Mouse (Mus musculus) liver, embryonic 13.5 days (tissue): ENCODE results near the gene Mgat4a. TPM values are rescaled to one million over a fixed set of nuclear protein-coding genes. Genes with fewer than 3 reads are reported as not detected.
A peak's percentile ranks its signal among the peaks of the same experiment; 100 is the strongest.

Experiments
- ATAC-seq: fragments of 200-750 bp; cut with Nextera tagmentation; 2 replicates; pipeline ENCODE4 v1.8.0; 2017; ENCODE audit warnings: low read depth, mild to moderate bottlenecking, moderate number of reproducible peaks, moderate library complexity
- DNase-seq: peaks from one replicate; pipeline ENCODE4 v3.0.0; 2022
- H3K27ac ChIP-seq: fragments of 300-500 bp; sonication (generic); 2 replicates; pipeline ENCODE4 v1.5.1; 2015; ENCODE audit warnings: moderate library complexity, mild to moderate bottlenecking, inconsistent platforms
- H3K27me3 ChIP-seq: fragments of 300-500 bp; sonication (generic); 2 replicates; pipeline ENCODE4 v1.6.1; 2015; ENCODE audit warnings: mild to moderate bottlenecking, inconsistent platforms
- H3K36me3 ChIP-seq: fragments of 300-500 bp; sonication (generic); 2 replicates; pipeline ENCODE4 v1.6.1; 2015; ENCODE audit warnings: mild to moderate bottlenecking, inconsistent platforms
- H3K4me1 ChIP-seq: fragments of 300-500 bp; sonication (generic); replicated peaks from 2 replicates; pipeline ENCODE4 v1.6.1; 2015; ENCODE audit warnings: inconsistent platforms
- H3K4me2 ChIP-seq: fragments of 300-500 bp; sonication (generic); 2 replicates; pipeline ENCODE4 v1.6.1; 2015; ENCODE audit warnings: inconsistent platforms, mild to moderate bottlenecking, moderate library complexity
- H3K4me3 ChIP-seq: fragments of 300-500 bp; sonication (generic); replicated peaks from 2 replicates; pipeline ENCODE4 v1.5.1; 2015; ENCODE audit warnings: mild to moderate bottlenecking, inconsistent platforms
- H3K9ac ChIP-seq: fragments of 300-500 bp; sonication (generic); 2 replicates; pipeline ENCODE4 v1.6.1; 2015; ENCODE audit warnings: mild to moderate bottlenecking, inconsistent platforms
- H3K9me3 ChIP-seq: fragments of 300-500 bp; sonication (generic); replicated peaks from 2 replicates; pipeline ENCODE4 v1.6.1; 2016; ENCODE audit warnings: inconsistent platforms
- WGBS: fragments of 180-500 bp; shearing (Covaris S2); methylation state at CpG from one replicate; pipeline ENCODE4 v1.1.7; 2015; ENCODE audit not compliant: insufficient replicate concordance; 5-methylcytosine and 5-hydroxymethylcytosine counted together
- polyA plus RNA-seq: library from polyadenylated mRNA; unstranded; fragments of >200 nt; fragmentation: Nextera tagmentation; extraction: Ambion mirVana; gene quantifications from 2 replicates; pipeline ENCODE4 v1.2.1, GENCODE M21; 2015

Gene Mgat4a
- polyA plus RNA-seq, 1 experiment from 2014 or later: 1.0 TPM

DNA sequence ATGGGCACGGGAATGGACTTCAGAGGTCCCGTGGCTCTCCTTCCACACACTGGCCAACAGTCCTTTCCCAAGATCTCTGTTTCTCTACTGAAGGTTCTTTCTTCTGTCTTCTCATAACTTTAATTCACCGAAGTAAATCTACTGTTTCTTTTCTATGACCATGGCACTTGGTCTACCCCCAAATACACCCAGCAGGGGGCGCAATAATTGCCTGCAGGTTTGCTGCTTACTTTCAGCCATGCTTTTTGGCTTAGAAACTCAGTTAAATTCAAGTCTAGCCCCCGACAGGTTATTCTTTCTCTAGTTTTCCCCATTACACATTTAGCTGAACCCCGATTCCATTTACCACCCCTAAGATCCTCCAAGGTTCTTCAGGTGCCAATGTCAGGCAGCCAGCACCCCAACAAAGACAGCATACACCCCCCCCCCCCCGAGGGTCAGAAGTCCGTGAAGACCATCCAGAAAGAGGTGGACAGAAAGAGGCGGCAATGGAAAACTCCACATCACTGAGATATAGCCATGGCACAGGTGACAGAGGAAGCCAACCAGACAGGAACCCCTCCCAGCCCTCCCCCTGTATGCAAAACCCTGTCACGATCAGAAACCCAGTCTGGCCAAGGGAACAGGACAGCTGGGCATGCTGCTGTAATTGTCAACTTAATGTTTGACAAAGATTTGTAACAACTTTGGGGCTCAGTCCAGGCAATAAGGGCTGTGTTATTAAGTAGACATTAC lies 92.3 kb downstream of the Mgat4a start:
- Histone ChIP-seq H3K36me3 (no peaks in the 10 kb centered on the region), H3K27ac (no peak overlapping the region), H3K4me2 (no peak overlapping the region), H3K9me3 (no peaks in the 10 kb centered on the region), H3K4me3 (no peak overlapping the region), H3K4me1 (peaks cover 1% of the 10 kb centered on the region; the same call in 1 of the 2 replicates), H3K27me3 (no peaks in the 10 kb centered on the region), H3K9ac (no peak overlapping the region)
- peak; percentile 28 for DNase-seq
- WGBS: 62% methylated on average over 10 of the region's 10 CpGs
- ATAC-seq: no peak

DNA sequence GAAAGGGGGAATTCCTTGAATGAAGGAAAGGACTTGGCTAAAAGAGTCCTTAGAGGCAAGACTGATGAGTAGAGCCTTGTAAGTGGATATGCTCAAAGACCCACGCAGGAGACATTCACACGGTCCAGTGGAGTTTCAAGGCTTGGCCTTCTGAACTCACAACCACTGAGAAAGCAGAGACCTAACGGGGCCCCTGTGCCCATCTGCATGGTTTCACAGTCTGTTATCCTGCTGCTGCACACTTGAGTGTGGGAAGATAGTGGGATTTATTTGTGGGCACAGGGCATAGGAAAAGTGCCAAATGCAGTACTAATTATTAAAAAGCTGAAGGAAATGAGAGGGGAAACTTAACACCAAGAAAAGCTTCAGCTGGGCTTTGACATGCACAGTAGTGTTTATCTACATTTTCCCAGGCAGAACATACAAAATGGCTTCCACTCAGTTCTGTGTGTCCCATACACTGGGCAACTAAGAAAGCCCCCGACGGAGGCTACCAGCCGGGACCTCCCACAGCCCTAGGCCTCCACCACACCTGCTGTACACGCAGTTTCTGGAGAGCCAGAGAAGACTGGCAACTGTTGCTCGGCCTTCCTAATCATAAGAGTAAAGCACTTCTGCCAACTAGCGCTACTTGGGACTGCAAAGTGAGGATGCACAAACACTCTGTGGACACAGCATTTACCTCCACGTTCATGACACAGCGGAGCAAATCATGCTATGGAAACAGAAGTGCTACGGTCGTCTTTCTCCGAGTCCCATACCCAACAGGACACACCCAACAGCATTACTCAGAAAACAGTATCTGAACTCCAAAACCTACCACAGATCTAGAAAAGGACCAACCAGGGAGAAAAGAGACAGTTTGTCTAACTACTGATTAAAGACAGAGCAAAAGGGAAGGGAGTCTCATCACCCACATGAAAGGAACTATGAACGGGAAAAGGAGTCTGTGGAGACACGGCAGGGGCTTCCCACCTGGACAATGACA lies 97.7 kb downstream of the Mgat4a start:
- ATAC-seq: peak; percentile 82
- H3K36me3 ChIP-seq: peaks cover 40% of the 10 kb centered on the region

DNA sequence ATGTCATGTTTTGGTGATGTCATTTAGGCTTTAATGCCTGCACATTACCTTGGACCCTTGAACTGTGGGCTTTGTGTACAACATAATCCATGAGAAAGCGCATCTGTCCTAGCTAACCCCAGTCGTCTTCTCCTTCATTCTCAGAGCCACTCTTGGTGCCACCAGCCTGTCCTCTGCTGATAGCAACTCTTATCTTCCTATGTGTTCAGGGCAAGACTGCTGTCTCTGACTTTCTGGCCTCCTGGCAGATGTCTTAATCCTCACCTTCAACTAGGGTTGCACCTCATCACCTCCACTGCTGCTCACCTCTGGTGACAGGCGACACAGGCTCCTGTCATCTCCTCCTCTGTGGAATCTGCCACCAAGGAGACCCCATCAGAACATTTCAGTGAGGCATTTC lies 104.4 kb downstream of the Mgat4a start:
- ATAC-seq (peak; percentile 94), DNase-seq (peak; percentile 54)
- no peaks in the 10 kb centered on the region for H3K27me3 ChIP-seq
- H3K9ac ChIP-seq: peak overlapping the region; percentile 56
- H3K4me3 ChIP-seq: peak overlapping the region; percentile 10; the same call in 1 of the 2 replicates
- peaks cover 53% of the 10 kb centered on the region for H3K4me1 ChIP-seq
- peaks cover 88% of the 10 kb centered on the region for H3K36me3 ChIP-seq
- 54% methylated on average over 3 of the region's 3 CpGs for WGBS
- H3K9me3 ChIP-seq: no peaks in the 10 kb centered on the region
- peak overlapping the region; percentile 49 for H3K4me2 ChIP-seq
- H3K27ac ChIP-seq: peak overlapping the region; percentile 76

More for the DNA sequence above, 97.7 kb downstream of the Mgat4a start:
- H3K4me1 ChIP-seq: peaks cover 18% of the 10 kb centered on the region
- H3K27ac ChIP-seq: peak overlapping the region; percentile 67
- 60% methylated on average over 16 of the region's 16 CpGs for WGBS
- H3K4me2 ChIP-seq: peak overlapping the region; percentile 44
- no peak overlapping the region for H3K4me3 ChIP-seq
- no peak for DNase-seq
- H3K9me3 ChIP-seq: no peaks in the 10 kb centered on the region
- no peak overlapping the region for H3K9ac ChIP-seq
- H3K27me3 ChIP-seq: no peaks in the 10 kb centered on the region

DNA sequence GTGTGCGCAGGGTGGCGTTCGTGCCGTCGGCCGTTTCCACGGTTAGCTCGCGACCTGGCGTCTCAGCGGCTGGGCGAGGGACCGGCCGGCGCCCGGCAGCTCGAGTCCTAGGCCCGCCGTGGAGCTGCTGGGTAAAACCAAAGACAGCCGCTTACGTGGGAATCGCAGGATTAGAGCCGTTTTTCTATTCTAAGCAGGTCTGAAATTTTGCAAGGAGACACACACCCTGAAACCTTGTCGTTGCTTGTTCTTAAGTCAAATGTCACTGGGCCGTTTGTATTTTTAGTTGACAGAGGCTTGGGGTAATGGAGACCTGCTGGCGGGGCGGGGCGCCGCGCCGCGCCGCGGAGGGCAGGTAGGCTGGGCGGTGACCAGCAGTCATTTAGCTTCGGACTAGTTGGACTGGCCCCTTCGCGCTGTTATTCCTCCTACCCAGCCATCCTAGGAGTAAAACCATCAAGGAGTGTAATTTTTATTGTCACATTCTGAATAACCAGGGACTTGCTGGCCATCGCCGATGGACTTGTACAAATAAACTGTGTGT lies 110.4 kb downstream of the Mgat4a start:
- Histone ChIP-seq H3K4me1 (peaks cover 61% of the 10 kb centered on the region), H3K4me3 (peak overlapping the region; percentile 80), H3K27ac (peak overlapping the region; percentile 85), H3K9ac (peak overlapping the region; percentile 89), H3K4me2 (peak overlapping the region; percentile 90), H3K9me3 (no peaks in the 10 kb centered on the region), H3K36me3 (peaks cover 48% of the 10 kb centered on the region), H3K27me3 (no peaks in the 10 kb centered on the region)
- ATAC-seq (peak; percentile 67), DNase-seq (no peak)
- 1% methylated on average over 40 of the region's 40 CpGs for WGBS

DNA sequence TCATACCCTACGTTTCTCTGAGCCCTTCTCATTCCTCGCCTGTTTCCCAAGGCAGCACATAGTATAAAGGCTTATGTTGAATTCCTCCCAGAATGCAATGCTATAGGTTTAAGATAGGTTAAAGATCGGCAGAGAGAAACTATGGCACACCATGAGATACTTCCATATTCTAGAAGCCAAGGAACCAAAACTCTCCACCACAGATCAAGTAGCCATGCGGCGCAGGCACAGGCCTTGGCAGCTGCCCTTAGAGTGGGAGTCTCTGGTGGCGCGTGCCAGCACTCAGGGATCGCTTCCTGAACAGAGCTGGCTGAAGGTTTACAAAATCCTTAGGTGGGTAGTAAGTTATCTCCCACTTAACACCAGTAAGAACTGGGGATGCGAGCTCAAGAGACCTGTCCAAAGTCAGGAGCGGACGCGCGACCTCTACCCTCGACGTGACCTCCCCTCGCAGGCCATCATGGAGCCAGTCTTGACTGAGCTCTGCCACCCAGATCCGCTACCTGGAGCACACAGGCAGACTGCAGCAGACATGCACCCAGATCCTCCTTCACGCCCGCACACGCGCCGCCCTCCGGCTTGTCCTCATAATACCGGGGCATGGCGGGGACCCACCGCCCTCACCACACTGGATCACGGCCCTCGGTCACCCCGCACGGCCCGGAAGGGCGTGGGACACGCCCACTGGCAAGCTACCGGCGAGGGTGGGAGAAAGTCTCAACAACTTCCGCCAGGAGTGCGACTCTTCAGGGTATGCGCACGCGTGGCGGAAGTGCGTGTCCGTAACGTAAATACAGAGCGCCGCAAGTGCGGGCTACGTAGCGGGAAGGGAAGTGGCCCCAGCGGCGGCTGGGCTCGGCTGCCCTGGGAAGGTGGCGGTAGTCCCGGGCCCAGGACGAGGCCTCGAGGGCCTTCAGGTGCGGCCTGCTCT lies 111.2 kb downstream of the Mgat4a start, which contains the start of the genes Coa5 and Unc50:
Gene Coa5 (minus strand): TSS at position 738 of the 931 bp plus-strand sequence.
Gene Unc50 (plus strand): TSS at position 774 of the 931 bp plus-strand sequence.
- Histone ChIP-seq H3K4me1 (peaks cover 59% of the 10 kb centered on the region), H3K9me3 (no peaks in the 10 kb centered on the region), H3K27me3 (no peaks in the 10 kb centered on the region), H3K27ac (peak within 1 kb of the TSS; percentile 85), H3K9ac (peak within 1 kb of the TSS; percentile 89), H3K4me2 (peak within 1 kb of the TSS; percentile 90), H3K36me3 (peaks cover 46% of the 10 kb centered on the region), H3K4me3 (peak within 1 kb of the TSS; percentile 80)
- ATAC-seq (peak; percentile 96), DNase-seq (peak; percentile 91)
- WGBS: 1% methylated on average over 57 of the region's 57 CpGs

DNA sequence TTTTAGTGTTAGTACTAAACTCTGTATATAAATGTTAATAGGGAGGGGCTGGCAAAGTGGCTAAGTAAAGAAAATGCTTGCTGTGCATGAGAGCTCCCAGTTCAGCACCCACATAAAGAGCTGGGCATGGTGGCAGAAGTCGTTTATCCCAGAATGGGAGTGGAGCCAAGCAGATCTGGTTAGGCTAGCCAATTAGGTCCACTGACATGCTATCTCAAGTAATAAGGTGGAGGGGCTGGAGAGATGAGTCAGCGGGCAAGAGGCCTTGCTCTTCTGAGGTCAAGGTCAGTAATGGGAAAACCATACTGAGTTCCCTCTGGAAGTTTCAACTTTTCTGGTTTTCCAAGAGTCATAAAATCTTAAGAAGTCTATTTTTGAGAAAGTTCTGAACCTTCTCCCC lies 111.9 kb downstream of the Mgat4a start:
- DNase-seq (no peak), ATAC-seq (no peak)
- Histone ChIP-seq H3K4me1 (peaks cover 56% of the 10 kb centered on the region), H3K4me3 (peak overlapping the region; percentile 80), H3K36me3 (peaks cover 48% of the 10 kb centered on the region), H3K4me2 (peak overlapping the region; percentile 90), H3K27me3 (no peaks in the 10 kb centered on the region), H3K9me3 (peaks cover 4% of the 10 kb centered on the region; the same call in 1 of the 2 replicates), H3K27ac (peak overlapping the region; percentile 74), H3K9ac (peak overlapping the region; percentile 89)
- WGBS: 20% methylated on average over 2 of the region's 2 CpGs

DNA sequence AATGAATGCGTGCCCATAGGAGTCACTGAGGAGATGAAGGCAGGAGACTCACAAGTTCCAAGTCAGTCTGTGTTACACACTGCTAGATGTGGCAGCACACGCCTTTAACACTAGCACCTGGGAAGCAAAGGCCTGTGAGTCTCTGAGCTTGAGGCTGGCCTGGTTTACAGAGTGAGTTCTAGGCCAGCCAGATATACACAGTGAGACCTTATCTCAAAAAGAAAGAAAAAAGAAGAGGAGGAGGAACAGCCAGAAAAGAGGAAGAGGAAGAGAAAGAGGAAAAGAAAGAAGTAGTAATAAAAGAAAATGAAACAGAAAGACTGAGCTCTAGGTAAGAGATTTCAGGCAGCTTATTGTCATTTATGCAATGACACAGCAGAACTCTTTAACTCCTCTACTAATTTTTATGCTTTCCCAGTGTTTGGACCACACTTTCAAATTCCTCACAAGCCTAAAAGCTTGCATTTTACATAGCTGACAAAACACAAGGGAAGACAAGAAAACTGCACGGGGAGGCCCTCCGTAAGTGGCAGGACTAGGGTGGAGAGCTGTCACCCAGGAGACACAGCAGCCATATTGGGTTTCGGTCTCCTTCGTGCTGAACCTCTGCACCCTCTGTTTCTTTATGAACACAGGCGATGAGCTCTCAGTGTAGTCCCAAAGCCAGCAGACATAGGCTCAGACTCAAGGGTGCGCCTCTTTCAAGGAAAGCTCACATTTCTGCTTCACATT lies 113.5 kb downstream of the Mgat4a start:
- DNase-seq (no peak), ATAC-seq (no peak)
- Histone ChIP-seq H3K27ac (no peak overlapping the region), H3K4me3 (no peak overlapping the region; the same call in 1 of the 2 replicates), H3K9me3 (peaks cover 4% of the 10 kb centered on the region; the same call in 1 of the 2 replicates), H3K4me1 (peaks cover 42% of the 10 kb centered on the region), H3K27me3 (no peaks in the 10 kb centered on the region), H3K9ac (no peak overlapping the region), H3K36me3 (peaks cover 44% of the 10 kb centered on the region), H3K4me2 (no peak overlapping the region)
- 88% methylated on average over 8 of the region's 8 CpGs for WGBS

DNA sequence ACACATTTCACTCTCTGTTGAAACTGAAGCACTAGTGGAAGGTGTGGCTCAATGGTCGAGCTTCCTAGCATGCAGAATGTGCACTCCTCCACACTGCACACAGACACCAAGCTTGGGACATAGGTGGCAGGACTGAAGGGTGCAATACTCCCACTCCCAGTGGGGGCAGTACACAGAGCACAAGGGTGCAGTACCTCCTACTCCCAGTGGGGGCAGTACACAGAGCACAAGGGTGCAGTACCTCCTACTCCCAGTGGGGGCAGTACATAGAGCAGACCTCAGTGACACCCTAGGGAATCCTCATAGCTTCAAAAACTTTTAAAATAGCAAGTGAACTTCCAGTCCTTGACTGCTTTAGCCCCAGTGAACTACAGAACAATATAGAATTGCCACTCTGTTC lies 121.4 kb downstream of the Mgat4a start:
- Histone ChIP-seq H3K9ac (no peak overlapping the region), H3K4me2 (no peak overlapping the region), H3K4me3 (no peak overlapping the region), H3K4me1 (peaks cover 4% of the 10 kb centered on the region; the same call in 1 of the 2 replicates), H3K27me3 (no peaks in the 10 kb centered on the region), H3K27ac (no peak overlapping the region), H3K9me3 (peaks cover 4% of the 10 kb centered on the region; the same call in 1 of the 2 replicates), H3K36me3 (peaks cover 46% of the 10 kb centered on the region)
- WGBS: 71% methylated on average over 1 of the region's 1 CpGs
- ATAC-seq: peak; percentile 63
- peak; percentile 51 for DNase-seq

DNA sequence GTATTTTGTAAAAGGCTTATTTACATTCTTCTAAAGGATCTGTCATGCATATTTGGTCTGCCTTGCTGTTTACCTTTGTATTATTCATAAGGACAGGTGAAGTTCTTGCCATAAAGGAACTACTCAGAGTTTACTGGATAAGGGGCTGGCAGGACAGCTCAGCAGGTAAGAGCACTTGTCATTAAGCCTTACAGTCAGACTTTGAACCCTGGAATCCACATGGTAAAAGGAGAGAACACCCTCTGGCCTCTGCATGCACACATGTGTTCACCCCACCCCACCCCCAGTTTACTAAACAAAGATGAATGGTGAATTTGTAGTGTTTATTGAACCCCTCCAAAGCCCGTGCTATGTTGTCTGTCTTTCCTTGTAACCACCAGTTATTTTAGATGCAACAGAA lies 125.4 kb downstream of the Mgat4a start:
- Histone ChIP-seq H3K9ac (no peak overlapping the region), H3K36me3 (peaks cover 21% of the 10 kb centered on the region), H3K27ac (no peak overlapping the region), H3K9me3 (no peaks in the 10 kb centered on the region), H3K4me2 (no peak overlapping the region), H3K4me1 (no peaks in the 10 kb centered on the region), H3K27me3 (no peaks in the 10 kb centered on the region), H3K4me3 (no peak overlapping the region)
- 70% methylated on average over 1 of the region's 1 CpGs for WGBS
- no peak for DNase-seq
- no peak for ATAC-seq

DNA sequence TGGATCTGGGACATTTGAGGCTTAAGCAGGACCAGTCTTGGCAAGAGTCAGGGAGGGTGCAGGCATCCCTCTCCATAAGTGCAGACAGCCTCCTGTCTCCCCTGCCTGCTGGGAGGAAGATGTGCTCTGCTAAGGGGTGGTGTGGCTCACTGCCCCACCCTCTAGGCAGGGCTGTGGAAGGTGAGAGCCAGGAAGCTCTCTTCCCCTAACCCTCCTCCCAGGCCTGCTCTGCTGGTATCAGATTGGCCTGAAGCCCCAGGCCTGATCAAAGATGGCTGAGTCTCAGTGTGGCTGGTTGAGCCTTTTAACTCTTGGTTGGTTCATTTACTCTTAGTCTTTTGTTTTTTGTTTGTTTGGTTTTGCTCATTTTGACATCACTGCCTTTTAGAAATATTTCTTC lies 131.2 kb downstream of the Mgat4a start:
- DNase-seq (no peak), ATAC-seq (0 out of 2 replicates have a peak, but pooled peaks have one; percentile 43)
- H3K36me3 ChIP-seq: no peaks in the 10 kb centered on the region
- no peak overlapping the region for H3K4me3 ChIP-seq
- H3K27me3 ChIP-seq: no peaks in the 10 kb centered on the region
- no peak overlapping the region for H3K27ac ChIP-seq
- H3K9me3 ChIP-seq: no peaks in the 10 kb centered on the region
- no peak overlapping the region for H3K9ac ChIP-seq
- no peak overlapping the region for H3K4me2 ChIP-seq
- H3K4me1 ChIP-seq: 0 out of 2 replicates have a peak, but pooled peaks cover 3% of the 10 kb centered on the region
